Mouse (Mus musculus): ENCODE data around the gene Plekhm1. TPM values are rescaled to one million over a fixed set of nuclear protein-coding genes. Genes with fewer than 3 reads are reported as not detected.
"Not testable (repeated sequence)": the region's sequence is repeated elsewhere in the genome, so short reads cannot be mapped to it uniquely, and the experiment has no call there.

Plekhm1 gene
- polyA plus RNA-seq, 1 experiment from 2014 or later = 5.9 TPM

DNA sequence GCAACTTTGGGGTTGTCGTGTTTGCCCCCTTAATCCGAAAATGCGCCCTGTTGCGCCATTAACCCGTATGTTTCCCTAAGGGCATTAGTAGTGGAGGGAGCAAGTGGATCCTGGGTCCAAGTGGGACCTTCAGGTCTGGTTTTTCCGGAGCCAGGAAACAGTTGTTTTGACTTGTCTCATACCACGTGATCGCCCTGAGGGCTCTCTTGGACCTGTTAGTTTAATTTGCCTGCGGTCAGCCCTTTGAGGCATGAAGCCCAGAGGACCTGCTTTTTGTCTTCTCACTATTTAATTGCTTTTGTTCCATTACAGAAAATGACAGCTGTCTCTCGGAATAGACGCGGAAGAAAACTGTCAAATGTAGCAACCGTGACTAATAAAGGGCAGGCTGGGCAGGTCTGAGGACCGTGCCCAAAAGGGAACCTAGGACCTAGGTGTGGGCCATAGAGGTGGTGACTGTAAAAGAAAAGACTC, 500 bp upstream of the Plekhm1 start:
- H3K4me2 ChIP-seq (ENCODE audit: low read depth, low read length) = peak overlapping the region; percentile 95
- H3K4me3 ChIP-seq (ENCODE audit: low read length) = peak overlapping the region; percentile 82
- H3K36me3 ChIP-seq (ENCODE audit: control insufficient read depth, insufficient read depth) = no peaks in the 10 kb centered on the region
- 0 out of 2 replicates have a peak overlapping the region, but pooled peaks have one; percentile 14 for H3K27ac ChIP-seq (ENCODE audit: low read length)
- H3K9me3 ChIP-seq (replicated peaks; ENCODE audit: control insufficient read depth, low read length) = no peaks in the 10 kb centered on the region
- 3% methylated on average over 14 of the region's 14 CpGs for WGBS
- H3K4me1 ChIP-seq (ENCODE audit: control insufficient read depth, insufficient read depth, low read length) = peaks cover 10% of the 10 kb centered on the region
- no peaks in the 10 kb centered on the region for H3K27me3 ChIP-seq (ENCODE audit: control insufficient read depth, insufficient read depth, low read length)
- peak overlapping the region; percentile 89 for H3K9ac ChIP-seq (ENCODE audit: low read length)
- ATAC-seq (replicated peaks; ENCODE audit: extremely low read depth, insufficient read depth, low FRiP score) = peak; percentile 13; the same call in 1 of the 2 replicates

- Histone ChIP-seq H3K9me3 (replicated peaks; ENCODE audit: control insufficient read depth, low read length) (no peaks in the 10 kb centered on the region), H3K4me3 (ENCODE audit: low read length) (no peak overlapping the region; the same call in 1 of the 2 replicates), H3K36me3 (ENCODE audit: control insufficient read depth, insufficient read depth) (no peaks in the 10 kb centered on the region), H3K27ac (ENCODE audit: low read length) (no peak overlapping the region), H3K9ac (ENCODE audit: low read length) (no peak overlapping the region), H3K27me3 (ENCODE audit: control insufficient read depth, insufficient read depth, low read length) (no peaks in the 10 kb centered on the region), H3K4me1 (ENCODE audit: control insufficient read depth, insufficient read depth, low read length) (peaks cover 10% of the 10 kb centered on the region), H3K4me2 (ENCODE audit: low read depth, low read length) (no peak overlapping the region; the same call in 1 of the 2 replicates)
- ATAC-seq (replicated peaks; ENCODE audit: extremely low read depth, insufficient read depth, low FRiP score) = no peak
- 77% methylated on average over 1 of the region's 1 CpGs for WGBS
These were observed 1.2 kb downstream of the Plekhm1 start for GRCm38 (mm10) chr11:103411301-103411700.

DNA sequence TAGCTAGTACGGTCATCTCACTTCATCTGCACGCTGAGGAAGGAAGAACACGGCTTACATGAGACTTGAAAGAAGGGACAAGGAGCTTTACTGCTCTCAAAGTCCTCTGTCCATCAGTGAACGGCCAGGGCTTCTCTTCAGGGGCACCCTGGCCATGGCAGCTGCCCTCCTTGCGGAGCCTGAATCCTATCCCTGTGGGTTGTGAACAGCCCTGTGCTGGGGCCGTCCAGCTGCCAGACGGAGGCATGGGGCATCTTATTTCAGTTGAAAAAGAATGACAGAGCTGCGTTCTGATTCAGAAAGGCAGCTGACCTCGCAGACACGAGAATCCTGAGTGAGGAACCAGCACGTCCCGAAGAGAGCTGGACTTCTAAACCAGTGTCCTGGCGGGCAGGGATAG, 3.6 kb downstream of the Plekhm1 start:
- peaks cover 10% of the 10 kb centered on the region for H3K4me1 ChIP-seq (ENCODE audit: control insufficient read depth, insufficient read depth, low read length)
- WGBS = 88% methylated on average over 13 of the region's 13 CpGs
- no peaks in the 10 kb centered on the region for H3K36me3 ChIP-seq (ENCODE audit: control insufficient read depth, insufficient read depth)
- H3K27me3 ChIP-seq (ENCODE audit: control insufficient read depth, insufficient read depth, low read length) = no peaks in the 10 kb centered on the region
- H3K4me3 ChIP-seq (ENCODE audit: low read length) = no peak overlapping the region
- ATAC-seq (replicated peaks; ENCODE audit: extremely low read depth, insufficient read depth, low FRiP score) = no peak
- no peaks in the 10 kb centered on the region for H3K9me3 ChIP-seq (replicated peaks; ENCODE audit: control insufficient read depth, low read length)
- H3K9ac ChIP-seq (ENCODE audit: low read length) = no peak overlapping the region
- no peak overlapping the region for H3K4me2 ChIP-seq (ENCODE audit: low read depth, low read length)
- no peak overlapping the region for H3K27ac ChIP-seq (ENCODE audit: low read length)

DNA sequence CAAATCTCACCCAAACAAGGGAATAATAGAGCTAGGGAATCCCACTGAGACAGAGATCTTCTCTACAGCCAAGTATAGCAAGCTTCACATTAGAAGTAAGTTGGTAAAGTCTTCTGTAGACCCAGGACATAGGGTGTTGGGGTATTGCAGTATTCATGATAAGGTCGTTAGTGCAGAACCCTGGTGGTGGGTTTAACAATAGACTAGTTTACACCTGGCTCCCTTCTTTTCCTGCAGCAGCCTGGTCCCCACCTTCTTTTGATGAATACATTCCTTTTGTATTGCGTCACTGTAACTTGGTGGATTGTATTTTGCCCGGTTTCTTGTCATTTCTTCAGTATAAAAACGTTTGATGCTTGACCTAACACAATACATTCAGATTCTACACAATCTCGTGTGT, 5.4 kb downstream of the Plekhm1 start:
- H3K9me3 ChIP-seq (replicated peaks; ENCODE audit: control insufficient read depth, low read length); H3K9ac ChIP-seq (ENCODE audit: low read length); H3K36me3 ChIP-seq (ENCODE audit: control insufficient read depth, insufficient read depth); H3K27me3 ChIP-seq (ENCODE audit: control insufficient read depth, insufficient read depth, low read length); H3K4me1 ChIP-seq (ENCODE audit: control insufficient read depth, insufficient read depth, low read length); H3K27ac ChIP-seq (ENCODE audit: low read length); H3K4me3 ChIP-seq (ENCODE audit: low read length); H3K4me2 ChIP-seq (ENCODE audit: low read depth, low read length); ATAC-seq (replicated peaks; ENCODE audit: extremely low read depth, insufficient read depth, low FRiP score): not testable (repeated sequence)
- 60% methylated on average over 5 of the region's 5 CpGs for WGBS

GRCm38 (mm10) chr11:103406551-103406950, 5.9 kb downstream of the Plekhm1 start:
- ATAC-seq (replicated peaks; ENCODE audit: extremely low read depth, insufficient read depth, low FRiP score) = no peak
- H3K4me3 ChIP-seq (ENCODE audit: low read length) = no peak overlapping the region
- H3K4me2 ChIP-seq (ENCODE audit: low read depth, low read length) = no peak overlapping the region
- no peaks in the 10 kb centered on the region for H3K9me3 ChIP-seq (replicated peaks; ENCODE audit: control insufficient read depth, low read length)
- H3K27ac ChIP-seq (ENCODE audit: low read length) = no peak overlapping the region
- H3K27me3 ChIP-seq (ENCODE audit: control insufficient read depth, insufficient read depth, low read length) = no peaks in the 10 kb centered on the region
- peaks cover under 1% of the 10 kb centered on the region for H3K4me1 ChIP-seq (ENCODE audit: control insufficient read depth, insufficient read depth, low read length)
- H3K36me3 ChIP-seq (ENCODE audit: control insufficient read depth, insufficient read depth) = peaks cover 10% of the 10 kb centered on the region; the same call in 1 of the 2 replicates
- 66% methylated on average over 7 of the region's 7 CpGs for WGBS
- no peak overlapping the region for H3K9ac ChIP-seq (ENCODE audit: low read length)

DNA sequence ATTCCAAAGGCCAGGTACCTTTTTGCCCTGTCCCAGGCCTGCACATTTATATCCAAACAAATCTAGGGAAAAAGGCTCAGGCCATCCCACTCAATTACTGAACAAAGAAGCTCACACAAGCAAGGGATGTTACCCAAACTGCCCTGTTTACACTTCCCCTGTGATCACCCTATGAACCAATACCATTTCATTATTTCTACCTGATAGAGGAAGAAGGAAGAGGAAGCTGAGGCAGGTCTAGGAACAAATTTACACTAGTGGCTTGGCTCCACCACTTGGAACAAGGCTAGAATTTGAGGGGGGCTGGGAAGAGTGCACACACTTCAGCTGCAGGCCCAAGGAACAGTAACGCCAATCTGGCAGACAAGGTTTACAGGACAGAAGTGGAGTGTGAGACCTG, 6.7 kb downstream of the Plekhm1 start:
- WGBS = 68% methylated on average over 1 of the region's 1 CpGs
- H3K4me2 ChIP-seq (ENCODE audit: low read depth, low read length) = no peak overlapping the region
- no peaks in the 10 kb centered on the region for H3K9me3 ChIP-seq (replicated peaks; ENCODE audit: control insufficient read depth, low read length)
- H3K27ac ChIP-seq (ENCODE audit: low read length) = no peak overlapping the region
- no peak overlapping the region for H3K4me3 ChIP-seq (ENCODE audit: low read length)
- no peaks in the 10 kb centered on the region for H3K27me3 ChIP-seq (ENCODE audit: control insufficient read depth, insufficient read depth, low read length)
- ATAC-seq (replicated peaks; ENCODE audit: extremely low read depth, insufficient read depth, low FRiP score) = no peak
- H3K4me1 ChIP-seq (ENCODE audit: control insufficient read depth, insufficient read depth, low read length) = no peaks in the 10 kb centered on the region
- H3K9ac ChIP-seq (ENCODE audit: low read length) = no peak overlapping the region
- peaks cover 10% of the 10 kb centered on the region; the same call in 1 of the 2 replicates for H3K36me3 ChIP-seq (ENCODE audit: control insufficient read depth, insufficient read depth)

DNA sequence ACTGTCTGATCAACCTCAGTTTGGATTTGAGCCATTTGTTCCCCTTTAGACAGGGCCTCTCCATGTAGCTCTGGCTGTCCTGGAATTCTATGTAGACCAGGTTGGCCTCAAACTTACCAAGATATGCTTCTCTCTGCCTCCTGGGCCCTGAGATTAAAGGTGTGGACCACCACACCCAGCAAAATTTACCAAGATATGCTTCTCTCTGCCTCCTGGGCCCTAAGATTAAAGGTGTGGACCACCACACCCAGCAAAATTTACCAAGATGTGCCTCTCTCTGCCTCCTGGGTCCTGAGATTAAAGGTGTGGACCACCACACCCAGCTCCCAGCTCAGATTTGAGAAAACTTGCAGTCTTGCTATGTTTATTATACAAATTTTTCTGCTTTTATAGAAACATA, 7.9 kb downstream of the Plekhm1 start:
- Histone ChIP-seq H3K4me1 (ENCODE audit: control insufficient read depth, insufficient read depth, low read length) (no peaks in the 10 kb centered on the region), H3K27ac (ENCODE audit: low read length) (no peak overlapping the region), H3K27me3 (ENCODE audit: control insufficient read depth, insufficient read depth, low read length) (no peaks in the 10 kb centered on the region), H3K4me3 (ENCODE audit: low read length) (no peak overlapping the region), H3K9me3 (replicated peaks; ENCODE audit: control insufficient read depth, low read length) (no peaks in the 10 kb centered on the region), H3K36me3 (ENCODE audit: control insufficient read depth, insufficient read depth) (peaks cover 10% of the 10 kb centered on the region; the same call in 1 of the 2 replicates), H3K9ac (ENCODE audit: low read length) (no peak overlapping the region), H3K4me2 (ENCODE audit: low read depth, low read length) (no peak overlapping the region)
- no peak for ATAC-seq (replicated peaks; ENCODE audit: extremely low read depth, insufficient read depth, low FRiP score)

- Histone ChIP-seq H3K4me3 (ENCODE audit: low read length) (no peak overlapping the region), H3K4me2 (ENCODE audit: low read depth, low read length) (no peak overlapping the region), H3K9me3 (replicated peaks; ENCODE audit: control insufficient read depth, low read length) (no peaks in the 10 kb centered on the region), H3K27ac (ENCODE audit: low read length) (no peak overlapping the region), H3K4me1 (ENCODE audit: control insufficient read depth, insufficient read depth, low read length) (no peaks in the 10 kb centered on the region), H3K36me3 (ENCODE audit: control insufficient read depth, insufficient read depth) (peaks cover 10% of the 10 kb centered on the region; the same call in 1 of the 2 replicates), H3K27me3 (ENCODE audit: control insufficient read depth, insufficient read depth, low read length) (no peaks in the 10 kb centered on the region), H3K9ac (ENCODE audit: low read length) (no peak overlapping the region)
- 64% methylated on average over 4 of the region's 4 CpGs for WGBS
- no peak for ATAC-seq (replicated peaks; ENCODE audit: extremely low read depth, insufficient read depth, low FRiP score)
These were observed 8.7 kb downstream of the Plekhm1 start for GRCm38 (mm10) chr11:103403776-103404175.

GRCm38 (mm10) chr11:103402738-103403137, 9.7 kb downstream of the Plekhm1 start:
- Histone ChIP-seq H3K27me3 (ENCODE audit: control insufficient read depth, insufficient read depth, low read length) (no peaks in the 10 kb centered on the region), H3K27ac (ENCODE audit: low read length) (no peak overlapping the region), H3K36me3 (ENCODE audit: control insufficient read depth, insufficient read depth) (peaks cover 10% of the 10 kb centered on the region; the same call in 1 of the 2 replicates), H3K4me2 (ENCODE audit: low read depth, low read length) (no peak overlapping the region), H3K9ac (ENCODE audit: low read length) (no peak overlapping the region; the same call in 1 of the 2 replicates), H3K9me3 (replicated peaks; ENCODE audit: control insufficient read depth, low read length) (no peaks in the 10 kb centered on the region), H3K4me3 (ENCODE audit: low read length) (no peak overlapping the region), H3K4me1 (ENCODE audit: control insufficient read depth, insufficient read depth, low read length) (no peaks in the 10 kb centered on the region)
- WGBS = 88% methylated on average over 5 of the region's 5 CpGs
- no peak for ATAC-seq (replicated peaks; ENCODE audit: extremely low read depth, insufficient read depth, low FRiP score)
